11 mouse cellular contexts compared by ENCODE assay signal in the genomic region with DNA sequence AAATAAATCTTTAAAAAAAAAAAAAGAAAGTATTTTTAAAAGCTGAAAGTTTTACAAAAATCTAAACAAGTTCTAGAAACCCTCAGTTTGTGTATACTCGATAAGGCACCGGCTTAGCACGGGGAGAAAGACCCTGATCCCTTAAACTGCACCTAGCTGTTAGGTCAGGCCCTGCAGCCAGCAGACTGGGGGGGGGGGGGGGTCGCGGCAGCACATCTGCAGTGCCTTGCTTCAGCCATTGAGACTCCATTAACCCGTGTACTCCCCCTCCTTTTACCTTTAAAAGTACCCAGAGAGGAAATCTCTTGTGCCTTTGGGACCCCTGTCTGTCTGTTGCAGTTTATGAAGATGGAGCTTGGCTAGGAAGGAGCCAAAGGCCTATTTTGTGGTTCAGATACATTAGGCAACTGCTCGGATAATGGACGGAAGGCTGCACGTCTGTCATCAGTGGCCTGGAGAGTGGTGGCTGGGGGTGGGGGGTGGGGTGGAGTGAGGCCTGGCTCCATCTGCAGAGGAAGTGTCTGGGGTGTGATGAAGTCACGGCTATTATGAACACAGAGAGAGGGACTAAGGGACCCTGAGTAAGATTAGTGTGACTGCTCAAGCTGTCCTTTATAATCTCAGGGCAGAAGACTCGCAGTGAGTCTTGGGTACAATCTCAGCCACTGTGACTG. TPM values are rescaled to one million over a fixed set of nuclear protein-coding genes. Genes with fewer than 3 reads are reported as not detected.
DNase-seq lines count a peak whose midpoint lies in the region; ATAC-seq and TF ChIP-seq lines count a peak whose summit lies in the region.
"Had no signal": no experiment of that assay in that cellular context is flagged by ENCODE, and none has a peak within 500 bp of the region (broad histone marks: within the 10 kb centered on the region; RNA-seq: fewer than 3 reads in every experiment).

No protein-coding gene starts in this region.

- peaks cover 11% of the 10 kb centered on the region for H3K36me3 ChIP-seq in heart, postnatal 0 days (replicated peaks; ENCODE audit: control insufficient read depth, insufficient read depth, low read length)
- peaks cover 10% of the 10 kb centered on the region for H3K36me3 ChIP-seq in hindbrain, embryonic 13.5 days
- peaks cover 10% of the 10 kb centered on the region; the same call in 1 of the 2 replicates for H3K36me3 ChIP-seq in midbrain, embryonic 14.5 days (ENCODE audit: control insufficient read depth, insufficient read depth, low read length)
- peaks cover 4% of the 10 kb centered on the region; the same call in 1 of the 2 replicates for H3K36me3 ChIP-seq in forebrain, embryonic 15.5 days

- H3K9me3 ChIP-seq in heart, postnatal 0 days (replicated peaks; ENCODE audit: control insufficient read depth, low read length), result no peaks in the 10 kb centered on the region
- H3K9me3 ChIP-seq in hindbrain, embryonic 13.5 days, result no peaks in the 10 kb centered on the region
- no peaks in the 10 kb centered on the region for H3K9me3 ChIP-seq in midbrain, embryonic 14.5 days (ENCODE audit: control insufficient read depth, low read length)
- no peaks in the 10 kb centered on the region for H3K9me3 ChIP-seq in forebrain, embryonic 15.5 days

- intact Hi-C loops in heart, postnatal 25 days (cut with DNase I), result loop anchor here (5.0 kb wide), 1 partner anchor 113 kb away; no protein-coding TSS in a partner anchor

- WGBS in heart, postnatal 0 days, result 28% methylated on average over 11 of the region's 11 CpGs
- 35% methylated on average over 11 of the region's 11 CpGs for WGBS in hindbrain, embryonic 13.5 days
- WGBS in midbrain, embryonic 14.5 days, result 36% methylated on average over 11 of the region's 11 CpGs
- 71% methylated on average over 11 of the region's 11 CpGs for WGBS in forebrain, embryonic 15.5 days

- no peaks in the 10 kb centered on the region for H3K27me3 ChIP-seq in heart, postnatal 0 days (ENCODE audit: control insufficient read depth, insufficient read depth, low read length)
- no peaks in the 10 kb centered on the region for H3K27me3 ChIP-seq in hindbrain, embryonic 13.5 days
- H3K27me3 ChIP-seq in midbrain, embryonic 14.5 days (ENCODE audit: control insufficient read depth, insufficient read depth, low read length), result no peaks in the 10 kb centered on the region
- no peaks in the 10 kb centered on the region for H3K27me3 ChIP-seq in forebrain, embryonic 15.5 days

- H3K4me2 ChIP-seq in heart, postnatal 0 days (ENCODE audit: low read depth, low read length), result no peak overlapping the region
- no peak overlapping the region for H3K4me2 ChIP-seq in hindbrain, embryonic 13.5 days
- no peak overlapping the region for H3K4me2 ChIP-seq in midbrain, embryonic 14.5 days (ENCODE audit: low read length)
- no peak overlapping the region for H3K4me2 ChIP-seq in forebrain, embryonic 15.5 days (replicated peaks)

- H3K9ac ChIP-seq in heart, postnatal 0 days (replicated peaks; ENCODE audit: low read depth, low read length), result no peak overlapping the region
- H3K9ac ChIP-seq in hindbrain, embryonic 13.5 days, result peak overlapping the region; percentile 35; the same call in 1 of the 2 replicates
- no peak overlapping the region for H3K9ac ChIP-seq in midbrain, embryonic 14.5 days (replicated peaks; ENCODE audit: low read length)
- H3K9ac ChIP-seq in forebrain, embryonic 15.5 days (replicated peaks), result no peak overlapping the region

- TF ChIP-seq CTCF in heart, postnatal 0 days (IDR thresholded peaks at IDR 0.05; ENCODE audit: low read depth), result no peak

- H3K4me1 ChIP-seq in heart, postnatal 0 days (ENCODE audit: control insufficient read depth, insufficient read depth), result peaks cover 13% of the 10 kb centered on the region
- peaks cover 14% of the 10 kb centered on the region for H3K4me1 ChIP-seq in hindbrain, embryonic 13.5 days (replicated peaks)
- no peaks in the 10 kb centered on the region for H3K4me1 ChIP-seq in midbrain, embryonic 14.5 days (ENCODE audit: control insufficient read depth, insufficient read depth, low read length)
- H3K4me1 ChIP-seq in forebrain, embryonic 15.5 days, result no peaks in the 10 kb centered on the region

- DNase-seq in heart, postnatal 0 days (ENCODE audit: low spot score), result no peak
- no peak for DNase-seq in heart, postnatal 25 days (ENCODE audit: low spot score)
- DNase-seq in embryo, embryonic 11 days, result peak; percentile 47
- DNase-seq in midbrain, embryonic 14.5 days, result peak; percentile 20
- DNase-seq in frontal cortex, postnatal 25 days (ENCODE audit: low spot score in 2 of 2), result no peak
- no peak for DNase-seq in left cerebral cortex, adult 9 months (ENCODE audit: low spot score in 2 of 2)
- DNase-seq: cerebellum, postnatal 36 days; layer of hippocampus, postnatal 36 days had no signal

- TF ChIP-seq EP300 in heart, postnatal 0 days (IDR thresholded peaks at IDR 0.05; ENCODE audit: low read depth), result no peak

- ATAC-seq in heart, postnatal 0 days (ENCODE audit: insufficient read depth, low read depth), result peak; percentile 36; the same call in 1 of the 2 replicates
- ATAC-seq in hindbrain, embryonic 13.5 days (ENCODE audit: low FRiP score), result peak; percentile 75
- peak; percentile 69 for ATAC-seq in midbrain, embryonic 14.5 days (ENCODE audit: low FRiP score, low TSS enrichment)
- no peak for ATAC-seq in forebrain, embryonic 15.5 days (replicated peaks)
- ATAC-seq: intestine, postnatal 0 days had no signal

- H3K4me3 ChIP-seq in heart, postnatal 0 days (ENCODE audit: low read depth, low read length), result no peak overlapping the region
- H3K4me3 ChIP-seq in hindbrain, embryonic 13.5 days, result no peak overlapping the region
- no peak overlapping the region for H3K4me3 ChIP-seq in midbrain, embryonic 14.5 days (replicated peaks; ENCODE audit: low read depth, low read length)
- H3K4me3 ChIP-seq in forebrain, embryonic 15.5 days, result no peak overlapping the region

- peak overlapping the region; percentile 14; the same call in 1 of the 2 replicates for H3K27ac ChIP-seq in heart, postnatal 0 days (ENCODE audit: low read depth)
- H3K27ac ChIP-seq in hindbrain, embryonic 13.5 days, result peak overlapping the region; percentile 78
- peak overlapping the region; percentile 26; the same call in 1 of the 2 replicates for H3K27ac ChIP-seq in midbrain, embryonic 14.5 days (replicated peaks; ENCODE audit: low read depth, low read length)
- H3K27ac ChIP-seq in forebrain, embryonic 15.5 days (replicated peaks), result no peak overlapping the region

RNA-seq across cellular contexts. Expression of a gene that starts 14.8 kb away (rescaled TPM):
- total RNA-seq in heart, postnatal 0 days (2014; rRNA removed; ENCODE audit: low replicate concordance), result 1.1 TPM in 1 of 2 replicates, not detected in the other
- 0.69 and 0.79 TPM in 2 replicates for polyA plus RNA-seq in heart, postnatal 0 days (2015; fragmentation: Nextera tagmentation; extraction: Ambion mirVana)
- under 1 TPM; 0.64 to 0.73 TPM for total RNA-seq in heart, postnatal 25 days (2021)
- polyA plus RNA-seq in hindbrain, embryonic 13.5 days (2015; fragmentation: Nextera tagmentation; extraction: Ambion mirVana), result 2.6 and 2.8 TPM in 2 replicates
- polyA plus RNA-seq in midbrain, embryonic 14.5 days (2014; fragmentation: Nextera tagmentation; extraction: Ambion mirVana), result 1.7 and 2.5 TPM in 2 replicates
- 0.81 and 1.1 TPM in 2 replicates for polyA plus RNA-seq in forebrain, embryonic 15.5 days (2015; fragmentation: Nextera tagmentation; extraction: Ambion mirVana)

RNA-seq across cellular contexts. Expression of a gene that starts 16.3 kb away (rescaled TPM):
- 6.2 and 7.8 TPM in 2 replicates for total RNA-seq in heart, postnatal 0 days (2014; rRNA removed; ENCODE audit: low replicate concordance)
- 12.6 and 14.6 TPM in 2 replicates for polyA plus RNA-seq in heart, postnatal 0 days (2015; fragmentation: Nextera tagmentation; extraction: Ambion mirVana)
- total RNA-seq in heart, postnatal 25 days (2021), result 1 to 10 TPM; 8.4 to 8.5 TPM
- 15.5 and 16.8 TPM in 2 replicates for polyA plus RNA-seq in hindbrain, embryonic 13.5 days (2015; fragmentation: Nextera tagmentation; extraction: Ambion mirVana)
- polyA plus RNA-seq in midbrain, embryonic 14.5 days (2014; fragmentation: Nextera tagmentation; extraction: Ambion mirVana), result 10.8 and 11.0 TPM in 2 replicates
- 14.5 and 16.0 TPM in 2 replicates for polyA plus RNA-seq in forebrain, embryonic 15.5 days (2015; fragmentation: Nextera tagmentation; extraction: Ambion mirVana)

RNA-seq across cellular contexts. Expression of a gene that starts 18.0 kb away (rescaled TPM):
- total RNA-seq in heart, postnatal 0 days (2014; rRNA removed; ENCODE audit: low replicate concordance), result 0.34 and 1.5 TPM in 2 replicates
- 5.2 and 6.2 TPM in 2 replicates for polyA plus RNA-seq in heart, postnatal 0 days (2015; fragmentation: Nextera tagmentation; extraction: Ambion mirVana)
- 1 to 10 TPM in 1 of 2 experiments, under 1 TPM in 1; 0.73 to 1.7 TPM for total RNA-seq in heart, postnatal 25 days (2021)
- 38.3 and 38.8 TPM in 2 replicates for polyA plus RNA-seq in hindbrain, embryonic 13.5 days (2015; fragmentation: Nextera tagmentation; extraction: Ambion mirVana)
- polyA plus RNA-seq in midbrain, embryonic 14.5 days (2014; fragmentation: Nextera tagmentation; extraction: Ambion mirVana), result 30.7 and 39.0 TPM in 2 replicates
- 20.0 and 23.9 TPM in 2 replicates for polyA plus RNA-seq in forebrain, embryonic 15.5 days (2015; fragmentation: Nextera tagmentation; extraction: Ambion mirVana)

RNA-seq across cellular contexts. Expression of a gene that starts 42.0 kb away (rescaled TPM):
- total RNA-seq in heart, postnatal 0 days (2014; rRNA removed; ENCODE audit: low replicate concordance), result 53.2 and 74.0 TPM in 2 replicates
- 144 and 147 TPM in 2 replicates for polyA plus RNA-seq in heart, postnatal 0 days (2015; fragmentation: Nextera tagmentation; extraction: Ambion mirVana)
- 10 to 100 TPM; 44.2 to 51.2 TPM for total RNA-seq in heart, postnatal 25 days (2021)
- 273 and 274 TPM in 2 replicates for polyA plus RNA-seq in hindbrain, embryonic 13.5 days (2015; fragmentation: Nextera tagmentation; extraction: Ambion mirVana)
- 345 and 373 TPM in 2 replicates for polyA plus RNA-seq in midbrain, embryonic 14.5 days (2014; fragmentation: Nextera tagmentation; extraction: Ambion mirVana)
- 245 and 258 TPM in 2 replicates for polyA plus RNA-seq in forebrain, embryonic 15.5 days (2015; fragmentation: Nextera tagmentation; extraction: Ambion mirVana)

RNA-seq across cellular contexts. Expression of a gene that starts 48.1 kb away (rescaled TPM):
- 18.7 and 21.0 TPM in 2 replicates for total RNA-seq in heart, postnatal 0 days (2014; rRNA removed; ENCODE audit: low replicate concordance)
- polyA plus RNA-seq in heart, postnatal 0 days (2015; fragmentation: Nextera tagmentation; extraction: Ambion mirVana), result 44.7 and 45.1 TPM in 2 replicates
- 10 to 100 TPM; 66.1 to 71.8 TPM for total RNA-seq in heart, postnatal 25 days (2021)
- 41.4 and 42.7 TPM in 2 replicates for polyA plus RNA-seq in hindbrain, embryonic 13.5 days (2015; fragmentation: Nextera tagmentation; extraction: Ambion mirVana)
- polyA plus RNA-seq in midbrain, embryonic 14.5 days (2014; fragmentation: Nextera tagmentation; extraction: Ambion mirVana), result 31.4 and 38.9 TPM in 2 replicates
- polyA plus RNA-seq in forebrain, embryonic 15.5 days (2015; fragmentation: Nextera tagmentation; extraction: Ambion mirVana), result 50.7 and 53.2 TPM in 2 replicates

Comparison
In these comparisons a context has a peak if more than half of its experiments do, and no peak if none do; other contexts are left out.
1. DNase-seq: peak in embryo, embryonic 11 days (single experiment) and midbrain, embryonic 14.5 days (single experiment); none in heart, postnatal 0 days (single experiment), heart, postnatal 25 days (single experiment), frontal cortex, postnatal 25 days (0 of 2) and left cerebral cortex, adult 9 months (0 of 2).